Mouse (Mus musculus) heart, adult 2 months (tissue): Measurements from ENCODE around the gene Ripk3.

Source experiments
- CTCF ChIP-seq: fragments of 200-600 bp; IDR thresholded peaks from 2 replicates; pipeline ENCODE4 v1.8.1; 2022; ENCODE audit warnings: antibody characterized with exemption, mild to moderate bottlenecking, moderate library complexity
- EP300 ChIP-seq: fragments of 200-500 bp; IDR thresholded peaks from 2 replicates; pipeline ENCODE4 v1.6.1; 2011; ENCODE audit warnings: low read depth, low read length, control low read depth; ENCODE audit not compliant: insufficient read depth
- POLR2A ChIP-seq: fragments of 200-500 bp; IDR thresholded peaks from 2 replicates; pipeline ENCODE4 v1.6.1; 2011; ENCODE audit warnings: mild to moderate bottlenecking, low read depth, low read length, control low read depth; ENCODE audit not compliant: insufficient read depth

DNA sequence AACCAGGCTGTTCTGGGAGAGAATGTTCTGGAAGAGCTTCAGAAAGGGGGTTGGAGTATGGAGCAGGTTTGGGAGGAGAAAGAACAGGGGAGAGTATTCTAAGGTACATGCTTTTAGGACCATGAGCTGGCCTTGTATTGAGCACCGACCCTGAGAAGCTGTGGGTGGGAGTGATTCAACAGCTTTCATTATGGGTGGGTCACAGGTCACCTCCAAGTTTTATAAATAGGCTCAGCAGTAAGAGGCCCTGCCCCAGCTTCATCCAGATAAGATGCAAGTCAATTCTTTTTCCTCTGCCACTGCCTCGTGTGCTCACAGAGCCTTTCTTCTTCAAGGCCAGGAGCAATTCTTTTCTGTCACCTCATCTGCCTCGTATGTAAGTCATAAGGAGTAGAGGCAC is 11.5 kb downstream of the Ripk3 start:
- TF ChIP-seq CTCF: no peak
- TF ChIP-seq EP300: no peak
- no peak for TF ChIP-seq POLR2A
